In genomic region chr3:96575272-96575984, GRCm38 (mm10) we compare ENCODE assay signal across 8 mouse cellular contexts. TPM values are rescaled to one million over a fixed set of nuclear protein-coding genes. Genes with fewer than 3 reads are reported as not detected.
DNase-seq lines count a peak whose midpoint lies in the region; ATAC-seq and TF ChIP-seq lines count a peak whose summit lies in the region.

No protein-coding gene starts in this region.

- peak overlapping the region; percentile 68 for H3K4me2 ChIP-seq in liver, embryonic 12.5 days
- no peak overlapping the region for H3K4me2 ChIP-seq in forebrain, postnatal 0 days (ENCODE audit: low read depth)

- H3K9ac ChIP-seq in liver, embryonic 12.5 days = no peak overlapping the region
- no peak overlapping the region for H3K9ac ChIP-seq in forebrain, postnatal 0 days

- peak; percentile 29 for DNase-seq in embryo, embryonic 10 days (ENCODE audit: low spot score)
- DNase-seq in embryo, embryonic 11 days = no peak
- peak; percentile 75 to 88 for DNase-seq in heart, postnatal 14 days
- DNase-seq in forebrain, postnatal 0 days = no peak
- no peak for DNase-seq in ovary, adult 18-20 months (ENCODE audit: low spot score)
- DNase-seq in left cerebral cortex, postnatal 4 days = no peak

- H3K36me3 ChIP-seq in liver, embryonic 12.5 days = no peaks in the 10 kb centered on the region
- no peaks in the 10 kb centered on the region for H3K36me3 ChIP-seq in forebrain, postnatal 0 days (ENCODE audit: insufficient read depth)

- ATAC-seq in liver, embryonic 12.5 days = no peak
- no peak for ATAC-seq in forebrain, postnatal 0 days

- intact Hi-C loops in heart, postnatal 14 days (cut with DNase I) = no loop called here
- intact Hi-C loops in left cerebral cortex, postnatal 4 days (cut with DNase I) = no loop called here

- TF ChIP-seq CTCF in bone marrow macrophage, adult 2 months (IDR thresholded peaks at IDR 0.05; ENCODE audit: low read depth, low read length) = no peak
- no peak for TF ChIP-seq CTCF in forebrain, postnatal 0 days (IDR thresholded peaks at IDR 0.05; ENCODE audit: low read depth)

- TF ChIP-seq POLR2A in bone marrow macrophage, adult 2 months (IDR thresholded peaks at IDR 0.05; ENCODE audit: borderline replicate concordance, low read depth, low read length) = no peak

- WGBS in liver, embryonic 12.5 days (ENCODE audit: insufficient replicate concordance) = 86% methylated on average over 8 of the region's 8 CpGs
- 96% methylated on average over 8 of the region's 8 CpGs for WGBS in forebrain, postnatal 0 days

- peak overlapping the region; percentile 98 for H3K27ac ChIP-seq in bone marrow macrophage, adult 2 months (ENCODE audit: insufficient read depth, low read depth, low read length)
- H3K27ac ChIP-seq in liver, embryonic 12.5 days = no peak overlapping the region
- H3K27ac ChIP-seq in forebrain, postnatal 0 days (ENCODE audit: low read depth, low read length) = no peak overlapping the region

- no peaks in the 10 kb centered on the region for H3K9me3 ChIP-seq in liver, embryonic 12.5 days (replicated peaks)
- no peaks in the 10 kb centered on the region for H3K9me3 ChIP-seq in forebrain, postnatal 0 days (ENCODE audit: low read length)

- H3K27me3 ChIP-seq in liver, embryonic 12.5 days (replicated peaks) = no peaks in the 10 kb centered on the region
- H3K27me3 ChIP-seq in forebrain, postnatal 0 days (ENCODE audit: insufficient read depth, low read length) = no peaks in the 10 kb centered on the region

- peaks cover 52% of the 10 kb centered on the region for H3K4me1 ChIP-seq in bone marrow macrophage, adult 2 months (ENCODE audit: control insufficient read depth, insufficient read depth, low read length)
- peaks cover 68% of the 10 kb centered on the region for H3K4me1 ChIP-seq in liver, embryonic 12.5 days
- 0 out of 2 replicates have a peak, but pooled peaks cover 7% of the 10 kb centered on the region for H3K4me1 ChIP-seq in forebrain, postnatal 0 days (ENCODE audit: insufficient read depth)

- peak overlapping the region; percentile 55 for H3K4me3 ChIP-seq in bone marrow macrophage, adult 2 months (ENCODE audit: insufficient read depth, low read length)
- H3K4me3 ChIP-seq in liver, embryonic 12.5 days = no peak overlapping the region
- H3K4me3 ChIP-seq in forebrain, postnatal 0 days (ENCODE audit: low read depth, low read length) = no peak overlapping the region

RNA-seq across cellular contexts. Expression of gene Gm16253, which starts 1.4 kb away (rescaled TPM):
- polyA plus RNA-seq in bone marrow macrophage, adult 2 months (2012; ENCODE audit: insufficient read depth, insufficient read length, missing spikeins) = not detected in 2 replicates
- 1 to 10 TPM; 3.7 to 4.5 TPM for total RNA-seq in heart, postnatal 14 days (2021)
- 0.24 and 0.26 TPM in 2 replicates for polyA plus RNA-seq in liver, embryonic 12.5 days (2016; fragmentation: Nextera tagmentation; extraction: Ambion mirVana)
- total RNA-seq in forebrain, postnatal 0 days (2014; rRNA removed) = not detected in 2 replicates
- polyA plus RNA-seq in forebrain, postnatal 0 days (2015; fragmentation: Nextera tagmentation; extraction: Ambion mirVana) = not detected in 2 replicates
- total RNA-seq in left cerebral cortex, postnatal 4 days (2021) = not detected

RNA-seq across cellular contexts. Expression of gene Txnip, which starts 17.7 kb away (rescaled TPM):
- 868 and 944 TPM in 2 replicates for polyA plus RNA-seq in bone marrow macrophage, adult 2 months (2012; ENCODE audit: insufficient read depth, insufficient read length, missing spikeins)
- 100 to 1,000 TPM; 512 to 552 TPM for total RNA-seq in heart, postnatal 14 days (2021)
- 28.6 and 29.9 TPM in 2 replicates for polyA plus RNA-seq in liver, embryonic 12.5 days (2016; fragmentation: Nextera tagmentation; extraction: Ambion mirVana)
- 122 and 176 TPM in 2 replicates for total RNA-seq in forebrain, postnatal 0 days (2014; rRNA removed)
- 116 and 135 TPM in 2 replicates for polyA plus RNA-seq in forebrain, postnatal 0 days (2015; fragmentation: Nextera tagmentation; extraction: Ambion mirVana)
- 10 to 100 TPM; 65.2 to 69.2 TPM for total RNA-seq in left cerebral cortex, postnatal 4 days (2021)

RNA-seq across cellular contexts. Expression of gene Polr3gl, which starts 18.6 kb away (rescaled TPM):
- polyA plus RNA-seq in bone marrow macrophage, adult 2 months (2012; ENCODE audit: insufficient read depth, insufficient read length, missing spikeins) = 111 and 129 TPM in 2 replicates
- 10 to 100 TPM; 21.8 to 25.3 TPM for total RNA-seq in heart, postnatal 14 days (2021)
- polyA plus RNA-seq in liver, embryonic 12.5 days (2016; fragmentation: Nextera tagmentation; extraction: Ambion mirVana) = 16.7 and 19.8 TPM in 2 replicates
- 25.7 and 31.8 TPM in 2 replicates for total RNA-seq in forebrain, postnatal 0 days (2014; rRNA removed)
- polyA plus RNA-seq in forebrain, postnatal 0 days (2015; fragmentation: Nextera tagmentation; extraction: Ambion mirVana) = 27.8 and 35.9 TPM in 2 replicates
- 10 to 100 TPM; 28.0 to 28.1 TPM for total RNA-seq in left cerebral cortex, postnatal 4 days (2021)

RNA-seq across cellular contexts. Expression of gene Ankrd34a, which starts 21.0 kb away (rescaled TPM):
- 0.28 TPM in 1 of 2 replicates, not detected in the other for polyA plus RNA-seq in bone marrow macrophage, adult 2 months (2012; ENCODE audit: insufficient read depth, insufficient read length, missing spikeins)
- 1 to 10 TPM; 1.3 to 1.8 TPM for total RNA-seq in heart, postnatal 14 days (2021)
- 0.33 and 0.44 TPM in 2 replicates for polyA plus RNA-seq in liver, embryonic 12.5 days (2016; fragmentation: Nextera tagmentation; extraction: Ambion mirVana)
- total RNA-seq in forebrain, postnatal 0 days (2014; rRNA removed) = 17.7 and 19.3 TPM in 2 replicates
- polyA plus RNA-seq in forebrain, postnatal 0 days (2015; fragmentation: Nextera tagmentation; extraction: Ambion mirVana) = 17.6 and 19.2 TPM in 2 replicates
- total RNA-seq in left cerebral cortex, postnatal 4 days (2021) = 10 to 100 TPM; 32.3 to 33.0 TPM

RNA-seq across cellular contexts. Expression of gene Lix1l, which starts 25.5 kb away (rescaled TPM):
- polyA plus RNA-seq in bone marrow macrophage, adult 2 months (2012; ENCODE audit: insufficient read depth, insufficient read length, missing spikeins) = 21.8 and 23.4 TPM in 2 replicates
- 10 to 100 TPM; 28.3 to 28.6 TPM for total RNA-seq in heart, postnatal 14 days (2021)
- polyA plus RNA-seq in liver, embryonic 12.5 days (2016; fragmentation: Nextera tagmentation; extraction: Ambion mirVana) = 0.92 and 1.2 TPM in 2 replicates
- 53.5 and 59.9 TPM in 2 replicates for total RNA-seq in forebrain, postnatal 0 days (2014; rRNA removed)
- 3.5 and 3.7 TPM in 2 replicates for polyA plus RNA-seq in forebrain, postnatal 0 days (2015; fragmentation: Nextera tagmentation; extraction: Ambion mirVana)
- 10 to 100 TPM; 55.2 to 64.1 TPM for total RNA-seq in left cerebral cortex, postnatal 4 days (2021)

Comparison
In these comparisons a context has a peak if more than half of its experiments do, and no peak if none do; other contexts are left out.
1. DNase-seq: peak in embryo, embryonic 10 days (single experiment) and heart, postnatal 14 days (2 of 2); none in embryo, embryonic 11 days (single experiment), forebrain, postnatal 0 days (single experiment), ovary, adult 18-20 months (single experiment) and left cerebral cortex, postnatal 4 days (single experiment).